Mouse (Mus musculus) thymus, postnatal 0 days (tissue): ENCODE measurements around the gene Fam83e. TPM values are rescaled to one million over a fixed set of nuclear protein-coding genes. Genes with fewer than 3 reads are reported as not detected.

Experiments used
- DNase-seq: peaks from one replicate; pipeline ENCODE4 v3.0.0-alpha.2; 2015; ENCODE audit warnings: low spot score
- polyA plus RNA-seq: library from polyadenylated mRNA; unstranded; fragments of >200 nt; fragmentation: Nextera tagmentation; extraction: Ambion mirVana; gene quantifications from 2 replicates; pipeline ENCODE4 v1.2.1, GENCODE M21; 2015

Gene Fam83e
- polyA plus RNA-seq = 0.50 and 0.66 TPM in 2 replicates

- DNase-seq = no peak
These were observed at the start of gene Fam83e for GRCm38 (mm10) chr7:45720413-45721233. Fam83e (plus strand) TSS chr7:45721212.

- no peak for DNase-seq
These were observed 43.3 kb upstream of the Fam83e start for GRCm38 (mm10) chr7:45677627-45678295.

- no peak for DNase-seq
These were observed 42.5 kb upstream of the Fam83e start for GRCm38 (mm10) chr7:45678513-45678912.

- no peak for DNase-seq
These were observed 40.9 kb upstream of the Fam83e start for GRCm38 (mm10) chr7:45679966-45680621.

- DNase-seq = peak; percentile 40
These were observed 39.8 kb upstream of the Fam83e start for GRCm38 (mm10) chr7:45681046-45681736.

- DNase-seq = peak; percentile 90
These were observed 38.6 kb upstream of the Fam83e start for GRCm38 (mm10) chr7:45682144-45683126.

GRCm38 (mm10) chr7:45683396-45684050, 37.5 kb upstream of the Fam83e start, which contains the start of gene Ntn5:
Ntn5 (plus strand) TSS chr7:45684022.
- DNase-seq = peak; percentile 14

- DNase-seq = no peak
These were observed 35.2 kb upstream of the Fam83e start for GRCm38 (mm10) chr7:45685811-45686210.

- no peak for DNase-seq
These were observed 34.2 kb upstream of the Fam83e start for GRCm38 (mm10) chr7:45686841-45687240.

- no peak for DNase-seq
These were observed 31.9 kb upstream of the Fam83e start for GRCm38 (mm10) chr7:45689099-45689498.

GRCm38 (mm10) chr7:45689800-45690199, 31.2 kb upstream of the Fam83e start:
- no peak for DNase-seq

GRCm38 (mm10) chr7:45692364-45692763, 28.6 kb upstream of the Fam83e start:
- no peak for DNase-seq

GRCm38 (mm10) chr7:45693921-45694591, 27.0 kb upstream of the Fam83e start, which contains the start of gene Sec1:
Sec1 (minus strand) TSS chr7:45694402.
- no peak for DNase-seq

- peak; percentile 50 for DNase-seq
These were observed 25.9 kb upstream of the Fam83e start for GRCm38 (mm10) chr7:45695098-45695497.

GRCm38 (mm10) chr7:45697894-45698293, 23.1 kb upstream of the Fam83e start:
- no peak for DNase-seq

GRCm38 (mm10) chr7:45699523-45700141, 21.4 kb upstream of the Fam83e start, which contains the start of gene Car11:
Car11 (plus strand) TSS chr7:45699843.
- DNase-seq = no peak

- DNase-seq = peak; percentile 68
These were observed 20.6 kb upstream of the Fam83e start for GRCm38 (mm10) chr7:45700301-45701015.

GRCm38 (mm10) chr7:45701072-45701471, 19.9 kb upstream of the Fam83e start:
- DNase-seq = no peak
